In the genomic region with DNA sequence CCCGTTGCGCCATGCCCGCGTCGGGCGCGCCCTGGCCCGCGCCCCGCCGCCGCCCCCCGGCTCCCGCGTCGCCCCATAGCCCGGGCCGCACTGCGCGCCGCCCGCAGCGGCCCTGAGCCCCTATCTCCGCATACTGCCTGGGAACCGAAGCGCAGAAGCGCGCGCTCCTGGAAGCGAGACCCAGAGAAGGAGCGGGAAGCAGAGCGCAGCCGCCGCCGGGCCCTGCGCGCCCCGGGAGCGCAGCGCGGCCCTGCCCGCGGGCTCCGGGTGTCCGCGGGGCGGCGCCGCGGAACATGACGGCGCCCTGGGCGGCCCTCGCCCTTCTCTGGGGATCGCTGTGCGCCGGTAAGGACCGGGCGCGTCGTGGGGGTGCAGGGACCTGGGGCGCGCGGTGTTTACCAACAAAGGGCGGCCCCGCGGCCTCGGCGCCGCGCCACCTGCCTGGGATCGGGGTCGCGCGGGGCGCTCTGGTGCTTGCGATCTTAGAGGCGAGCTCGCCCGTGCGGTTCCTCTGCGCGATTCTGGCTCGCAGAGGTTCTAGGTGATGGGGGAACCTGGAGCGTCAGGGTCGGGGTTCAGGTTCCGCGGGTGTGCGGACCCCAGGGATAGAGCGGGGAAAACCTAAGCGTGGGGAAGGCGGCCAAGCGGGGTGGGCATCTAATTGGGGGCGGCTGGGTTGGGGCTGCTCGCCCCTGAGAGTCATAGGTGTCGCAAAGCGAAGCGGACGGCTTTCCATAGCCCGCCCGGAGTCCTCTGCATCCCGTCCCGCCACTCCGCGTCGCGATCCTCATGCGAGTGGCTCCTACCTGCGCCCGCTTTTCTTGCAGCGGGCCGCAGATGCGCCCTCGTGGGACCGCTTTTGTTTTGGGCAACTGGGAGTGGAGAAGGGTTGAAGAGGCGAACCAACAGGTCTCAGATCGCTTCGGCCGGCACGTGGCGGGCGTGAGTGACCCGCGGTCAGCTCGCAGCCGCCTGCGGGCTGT, we compare ENCODE assay signal across 7 mouse cellular contexts. TPM values are rescaled to one million over a fixed set of nuclear protein-coding genes. Genes with fewer than 3 reads are reported as not detected.
A peak's percentile ranks its signal among the peaks of the same experiment; 100 is the strongest.
DNase-seq lines count a peak whose midpoint lies in the region; ATAC-seq and TF ChIP-seq lines count a peak whose summit lies in the region.

No protein-coding gene starts in this region.

- peak overlapping the region; percentile 95 for H3K4me3 ChIP-seq in gastrocnemius, adult 2 months
- peak overlapping the region; percentile 95 for H3K4me3 ChIP-seq in limb, embryonic 10.5 days
- peak overlapping the region; percentile 98 for H3K4me3 ChIP-seq in midbrain, embryonic 12.5 days

- H3K4me1 ChIP-seq in limb, embryonic 10.5 days = peaks cover 36% of the 10 kb centered on the region
- H3K4me1 ChIP-seq in midbrain, embryonic 12.5 days = peaks cover 36% of the 10 kb centered on the region

- H3K27ac ChIP-seq in gastrocnemius, adult 2 months = peak overlapping the region; percentile 93
- peak overlapping the region; percentile 100 for H3K27ac ChIP-seq in limb, embryonic 10.5 days
- H3K27ac ChIP-seq in midbrain, embryonic 12.5 days (replicated peaks) = peak overlapping the region; percentile 99

- DNase-seq in adrenal gland, adult (ENCODE audit: inconsistent age in 2 of 2, low spot score in 1 of 2) = peak; percentile 67 to 90
- DNase-seq in cerebellum, postnatal 14 days = peak; percentile 69 to 71
- DNase-seq in gastrocnemius, adult 2 months = peak; percentile 76
- DNase-seq in induced T-regulatory cell, adult 2 months (ENCODE audit: low read depth) = peak; percentile 34
- peak; percentile 77 for DNase-seq in limb, embryonic 10.5 days (ENCODE audit: low spot score)
- DNase-seq in splenic B cell, adult 2 months (ENCODE audit: low read depth, low spot score) = peak; percentile 5

- H3K9ac ChIP-seq in midbrain, embryonic 12.5 days (replicated peaks) = peak overlapping the region; percentile 100

- peak; percentile 3 for ATAC-seq in midbrain, embryonic 12.5 days (ENCODE audit: low FRiP score, low read depth)

- peak; percentile 25; the same call in 1 of the 2 replicates for TF ChIP-seq CTCF in gastrocnemius, adult 2 months (IDR thresholded peaks at IDR 0.05)

- under 1% methylated on average over 120 of the region's 127 CpGs for WGBS in limb, embryonic 10.5 days
- WGBS in midbrain, embryonic 12.5 days = under 1% methylated on average over 119 of the region's 127 CpGs

- H3K27me3 ChIP-seq in limb, embryonic 10.5 days (ENCODE audit: low read depth, poor library complexity, severe bottlenecking) = no peaks in the 10 kb centered on the region
- H3K27me3 ChIP-seq in midbrain, embryonic 12.5 days = no peaks in the 10 kb centered on the region
- H3K27me3 ChIP-seq in splenic B cell, adult 2 months (ENCODE audit: control insufficient read depth, insufficient read depth, low read length, poor library complexity, severe bottlenecking) = no peaks in the 10 kb centered on the region

- H3K9me3 ChIP-seq in limb, embryonic 10.5 days (replicated peaks) = no peaks in the 10 kb centered on the region
- H3K9me3 ChIP-seq in midbrain, embryonic 12.5 days = no peaks in the 10 kb centered on the region

- intact Hi-C loops in gastrocnemius, adult 2 months (cut with DNase I) = loop anchor here (2.0 kb wide), 1 partner anchor 24 kb away; no protein-coding TSS in a partner anchor

- H3K4me2 ChIP-seq in midbrain, embryonic 12.5 days (replicated peaks) = peak overlapping the region; percentile 87

- H3K36me3 ChIP-seq in limb, embryonic 10.5 days = peaks cover 29% of the 10 kb centered on the region
- H3K36me3 ChIP-seq in midbrain, embryonic 12.5 days = peaks cover 14% of the 10 kb centered on the region; the same call in 1 of the 2 replicates
- H3K36me3 ChIP-seq in splenic B cell, adult 2 months (ENCODE audit: control insufficient read depth, insufficient read depth, low read length, poor library complexity, severe bottlenecking) = no peaks in the 10 kb centered on the region

RNA-seq across cellular contexts. Expression of gene Acvr2b, which starts 0.6 kb away (rescaled TPM):
- 10 to 100 TPM; 14.5 to 20.6 TPM for total RNA-seq in gastrocnemius, adult 2 months (2021)
- 74.7 and 92.6 TPM in 2 replicates for polyA plus RNA-seq in limb, embryonic 10.5 days (2016; fragmentation: Nextera tagmentation; extraction: Ambion mirVana)
- polyA plus RNA-seq in midbrain, embryonic 12.5 days (2016; fragmentation: Nextera tagmentation; extraction: Ambion mirVana) = 109 and 116 TPM in 2 replicates

RNA-seq across cellular contexts. Expression of gene Slc22a14, which starts 37.2 kb away (rescaled TPM):
- total RNA-seq in gastrocnemius, adult 2 months (2021) = not detected
- polyA plus RNA-seq in limb, embryonic 10.5 days (2016; fragmentation: Nextera tagmentation; extraction: Ambion mirVana) = not detected in 2 replicates
- not detected in 2 replicates for polyA plus RNA-seq in midbrain, embryonic 12.5 days (2016; fragmentation: Nextera tagmentation; extraction: Ambion mirVana)

RNA-seq across cellular contexts. Expression of gene Exog, which starts 42.2 kb away (rescaled TPM):
- total RNA-seq in gastrocnemius, adult 2 months (2021) = 1 to 10 TPM; 1.6 to 2.3 TPM
- polyA plus RNA-seq in limb, embryonic 10.5 days (2016; fragmentation: Nextera tagmentation; extraction: Ambion mirVana) = 39.7 and 44.6 TPM in 2 replicates
- polyA plus RNA-seq in midbrain, embryonic 12.5 days (2016; fragmentation: Nextera tagmentation; extraction: Ambion mirVana) = 38.1 and 45.1 TPM in 2 replicates

RNA-seq across cellular contexts. Expression of gene Xylb, which starts 45.4 kb away (rescaled TPM):
- under 1 TPM; 0.13 to 0.14 TPM for total RNA-seq in gastrocnemius, adult 2 months (2021)
- 11.4 and 12.8 TPM in 2 replicates for polyA plus RNA-seq in limb, embryonic 10.5 days (2016; fragmentation: Nextera tagmentation; extraction: Ambion mirVana)
- polyA plus RNA-seq in midbrain, embryonic 12.5 days (2016; fragmentation: Nextera tagmentation; extraction: Ambion mirVana) = 5.0 and 5.7 TPM in 2 replicates

Comparison
In these comparisons a context has a peak if more than half of its experiments do, and no peak if none do; other contexts are left out.
1. Peak in every context shown above with its lines: DNase-seq, ATAC-seq, H3K4me3 ChIP-seq and H3K27ac ChIP-seq.
2. DNase-seq: peak in every context shown above with its lines; median percentile 78 in adrenal gland, adult; 77 in limb, embryonic 10.5 days; 76 in gastrocnemius, adult 2 months; 70 in cerebellum, postnatal 14 days; 34 in induced T-regulatory cell, adult 2 months; 5 in splenic B cell, adult 2 months.